Mouse (Mus musculus): ENCODE data around the gene Hmcn2.

Hmcn2 gene

DNA sequence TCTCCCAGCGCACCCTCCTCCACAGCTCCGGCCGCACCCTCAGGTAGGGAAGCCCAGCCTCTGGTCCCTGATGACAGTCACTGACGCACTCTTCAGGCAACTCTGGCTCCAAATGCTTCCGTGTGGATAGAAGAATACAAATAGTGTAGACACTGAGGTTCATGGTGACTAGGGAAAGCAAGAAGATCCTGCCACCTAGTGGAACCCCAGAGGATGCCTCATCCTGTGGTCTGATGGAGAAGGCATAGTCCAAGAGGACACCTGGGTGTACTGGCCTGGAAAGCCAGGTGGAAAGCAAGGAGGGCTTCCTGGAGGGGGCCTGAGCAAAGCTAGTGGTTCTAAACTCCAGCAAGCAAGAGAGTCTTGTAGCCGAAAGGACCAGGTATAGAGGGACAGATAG, 106.7 kb downstream of the Hmcn2 start:
- no peak for DNase-seq

DNA sequence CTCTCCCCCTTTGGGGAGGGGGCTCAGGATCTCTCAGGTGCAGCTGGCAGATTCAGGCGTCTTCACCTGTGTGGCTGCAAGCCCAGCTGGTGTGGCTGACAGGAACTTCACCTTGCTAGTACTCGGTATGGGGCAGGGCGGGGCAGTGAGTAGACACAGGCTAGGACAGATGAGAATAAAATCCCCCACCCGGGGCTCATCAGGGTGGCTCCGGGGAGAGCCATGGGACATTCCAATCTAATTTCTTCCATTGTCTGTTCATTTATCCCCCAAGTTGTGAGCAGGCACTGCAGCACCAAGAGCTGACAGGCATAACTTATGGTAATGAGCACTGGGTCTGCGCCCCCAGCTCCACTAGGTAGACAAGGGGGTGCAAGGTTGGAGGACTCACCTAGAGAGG, 108.4 kb downstream of the Hmcn2 start:
- DNase-seq, result no peak

DNA sequence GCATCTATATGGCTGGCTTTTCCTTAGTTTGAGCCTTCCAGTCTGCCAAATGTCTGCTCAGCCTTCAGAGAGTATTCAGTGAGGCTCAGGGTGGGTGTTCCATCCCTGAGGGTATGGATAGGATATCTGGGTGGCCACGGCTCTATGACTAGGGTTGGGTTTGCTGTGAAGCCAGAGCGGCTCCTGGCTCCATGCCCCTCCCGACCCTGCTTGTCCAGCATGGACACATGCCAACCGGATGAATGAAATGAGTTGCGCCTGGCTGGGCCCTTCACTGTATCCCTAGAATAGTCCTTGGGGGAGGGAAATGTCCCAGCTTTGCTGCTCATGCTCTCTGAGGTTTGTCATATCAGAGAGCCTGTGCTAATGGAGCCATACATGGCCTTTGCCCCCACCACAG, 117.3 kb downstream of the Hmcn2 start:
- no peak for DNase-seq

DNA sequence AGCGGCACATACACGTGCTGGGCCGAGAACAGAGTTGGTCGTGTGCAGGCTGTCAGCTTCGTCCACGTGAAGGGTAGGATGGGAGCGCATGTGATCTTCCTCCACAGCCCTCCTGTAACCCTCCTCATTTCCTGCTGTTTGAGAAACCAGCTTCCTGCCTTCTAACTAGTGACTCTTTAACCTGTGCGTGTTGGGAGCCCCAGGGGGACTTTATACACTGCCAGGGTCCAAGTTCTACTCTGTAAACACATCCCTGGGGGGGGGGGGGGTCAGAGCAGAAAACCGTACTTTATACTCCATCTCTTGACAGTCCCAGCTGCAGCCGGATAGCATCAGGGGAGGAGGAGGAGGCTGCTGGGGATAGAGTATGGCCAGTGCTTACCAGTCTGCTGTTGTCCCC, 120.5 kb downstream of the Hmcn2 start:
- DNase-seq, result peak; percentile 66 to 84

DNA sequence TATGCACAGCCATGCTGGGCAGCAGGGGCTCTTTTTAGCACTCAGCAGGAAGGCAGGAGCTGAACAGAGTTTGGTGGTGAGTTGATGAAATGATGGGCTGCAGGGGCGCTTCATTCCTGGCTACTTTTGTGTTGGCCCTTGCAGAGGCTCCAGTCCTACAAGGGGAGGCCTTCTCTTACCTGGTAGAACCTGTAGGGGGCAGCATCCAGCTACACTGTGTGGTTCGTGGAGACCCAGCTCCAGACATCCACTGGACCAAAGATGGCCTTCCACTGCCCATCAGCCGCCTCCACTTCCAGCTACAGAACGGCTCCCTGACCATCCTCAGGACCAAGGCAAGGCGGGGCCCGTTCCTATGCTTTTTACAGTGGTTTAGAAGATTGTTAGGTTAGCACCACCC, 121.4 kb downstream of the Hmcn2 start:
- peak; percentile 70 to 87 for DNase-seq

DNA sequence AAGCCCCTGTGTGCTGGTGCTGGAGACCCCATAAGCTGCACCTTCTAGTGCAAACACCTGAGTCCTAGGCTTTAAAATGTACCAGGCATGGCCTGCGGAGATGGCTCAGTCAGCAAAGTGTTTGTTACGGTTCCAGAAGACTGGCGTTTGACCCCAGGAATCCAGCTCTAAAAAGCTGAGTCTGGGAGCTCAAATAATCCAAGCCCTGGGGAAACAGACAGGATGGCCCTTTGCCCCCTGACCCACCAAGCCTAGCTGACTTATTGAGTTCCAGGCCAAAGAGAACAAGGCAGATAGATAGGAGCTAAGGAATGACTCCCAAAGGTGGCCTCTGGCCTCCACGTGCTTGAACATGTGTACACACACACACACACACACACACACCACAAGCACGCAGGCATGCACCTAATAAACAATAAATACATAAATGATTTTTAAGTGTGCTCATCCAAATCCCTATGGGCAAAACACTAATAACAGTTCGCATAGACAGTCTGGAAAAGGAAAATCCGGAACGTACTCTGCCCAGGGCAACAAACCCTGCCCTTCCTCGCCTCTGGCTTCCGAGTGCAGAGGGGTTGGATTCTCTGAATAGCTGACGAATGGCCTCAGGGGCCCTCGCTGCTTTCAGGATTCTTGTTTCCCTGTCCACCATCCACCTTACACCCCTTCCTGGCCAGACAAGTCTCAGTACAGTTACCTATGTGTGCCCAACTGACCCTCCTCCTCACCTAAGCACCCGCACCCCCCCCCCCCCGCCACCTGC, 123.4 kb downstream of the Hmcn2 start:
- DNase-seq, result peak; percentile 76

DNA sequence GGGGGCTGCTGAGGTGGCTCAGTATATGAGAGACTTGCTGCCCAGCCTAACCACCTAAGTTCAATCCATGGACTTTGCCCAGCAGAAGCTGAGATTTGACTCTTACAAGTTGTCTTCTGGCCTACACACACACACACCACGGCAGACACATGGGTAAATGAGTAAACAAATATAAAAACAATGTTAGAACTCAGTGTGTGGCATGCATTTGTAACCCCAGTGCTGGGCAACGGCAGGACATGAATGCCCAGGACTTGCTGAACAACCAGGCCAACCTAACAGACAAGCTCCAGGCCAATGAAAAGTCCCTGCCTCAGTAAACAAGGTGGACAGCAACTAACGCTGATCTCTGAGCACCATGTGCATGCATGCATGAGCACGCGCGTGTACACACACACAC, 125.4 kb downstream of the Hmcn2 start:
- peak; percentile 75 to 88 for DNase-seq

DNA sequence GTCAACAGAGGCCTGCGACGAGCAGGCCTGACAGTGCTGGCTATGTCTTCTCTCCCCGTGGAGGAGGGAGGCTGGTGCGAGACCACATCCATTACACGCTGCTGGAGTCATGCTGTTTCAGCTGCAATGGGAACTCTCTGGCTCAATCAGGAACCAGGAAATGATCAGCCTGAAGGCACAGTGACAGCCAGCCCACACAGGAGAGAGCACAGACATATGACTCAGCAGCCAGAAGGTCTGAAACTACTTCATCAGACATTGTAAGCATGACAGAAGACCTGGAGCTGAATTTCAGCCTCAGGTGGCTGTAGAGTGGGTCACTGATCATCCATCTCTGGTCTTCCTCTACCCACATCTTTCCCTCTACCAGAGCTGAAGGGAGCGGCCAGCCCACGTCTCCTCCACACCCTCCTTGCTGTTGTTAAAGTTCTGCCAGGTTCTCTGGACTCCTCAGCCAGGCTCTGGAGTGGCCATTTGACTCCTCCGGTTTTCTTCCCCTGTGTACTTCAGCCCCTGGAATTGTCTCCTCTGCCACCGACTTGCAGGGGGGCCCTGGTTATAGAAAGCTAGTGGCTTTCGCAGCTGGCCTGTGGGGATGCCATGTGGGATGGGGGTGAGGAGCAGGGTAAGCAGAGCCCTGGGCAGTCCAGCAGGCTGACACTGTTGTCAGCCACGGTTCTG, 128.4 kb downstream of the Hmcn2 start:
- no peak for DNase-seq

DNA sequence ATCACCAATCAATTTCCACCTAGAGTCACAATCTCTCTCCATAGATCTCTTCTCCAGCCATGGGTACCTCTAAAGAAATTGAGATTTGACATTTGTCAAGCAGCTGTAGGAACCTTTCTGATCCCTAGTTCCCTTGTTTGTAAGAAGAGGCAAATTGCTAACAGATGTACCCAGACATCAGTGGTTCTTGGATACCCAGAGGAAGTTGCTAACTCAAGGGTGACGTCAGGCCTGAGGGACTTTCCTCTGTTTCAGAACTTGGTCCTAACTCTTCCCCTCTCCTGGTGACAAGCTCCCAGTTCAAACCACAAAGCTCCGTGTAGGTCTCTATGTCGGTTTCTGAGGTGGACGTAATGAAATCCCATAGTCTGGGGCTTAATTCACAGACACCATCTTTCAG, 131.8 kb downstream of the Hmcn2 start:
- DNase-seq, result no peak

DNA sequence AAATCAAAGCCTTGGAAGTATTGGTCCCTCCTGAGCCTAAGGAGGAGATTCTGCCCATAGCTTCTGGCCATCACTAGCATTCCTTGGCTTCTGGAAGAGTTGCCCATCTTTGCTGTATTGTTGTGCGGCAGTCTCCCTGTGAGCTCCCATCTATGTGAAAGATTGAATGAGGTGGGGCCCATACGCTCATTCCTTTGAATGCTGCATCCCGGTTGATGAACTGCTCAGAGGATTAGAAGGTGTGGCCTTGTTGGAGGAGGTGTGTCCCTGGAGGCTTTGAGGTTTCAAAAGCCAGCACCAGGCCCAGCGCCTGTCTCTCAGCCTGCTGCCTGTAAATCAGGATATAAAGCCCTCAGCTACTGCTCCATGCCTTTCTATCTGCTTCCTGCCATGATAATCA, 132.2 kb downstream of the Hmcn2 start:
- DNase-seq, result no peak

DNA sequence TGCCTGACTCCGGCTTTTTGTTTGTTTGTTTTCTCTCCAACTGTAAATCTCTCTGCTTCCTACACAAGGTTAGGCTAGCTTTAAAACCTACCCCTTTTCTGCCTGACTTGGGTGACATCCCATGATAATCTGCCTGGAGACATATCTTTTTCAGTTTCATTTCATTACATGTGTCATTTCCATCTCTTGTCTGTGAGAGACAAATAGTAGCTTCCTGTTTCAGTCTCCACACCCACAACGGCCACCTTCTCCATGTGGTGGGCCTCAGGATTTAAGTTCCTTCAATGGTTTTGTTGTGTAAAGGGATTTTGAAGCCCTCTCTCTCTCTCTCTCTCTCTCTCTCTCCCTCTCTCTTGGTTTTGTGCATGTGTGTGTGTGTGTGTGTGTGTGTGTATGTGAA, 133.3 kb downstream of the Hmcn2 start:
- no peak for DNase-seq

DNA sequence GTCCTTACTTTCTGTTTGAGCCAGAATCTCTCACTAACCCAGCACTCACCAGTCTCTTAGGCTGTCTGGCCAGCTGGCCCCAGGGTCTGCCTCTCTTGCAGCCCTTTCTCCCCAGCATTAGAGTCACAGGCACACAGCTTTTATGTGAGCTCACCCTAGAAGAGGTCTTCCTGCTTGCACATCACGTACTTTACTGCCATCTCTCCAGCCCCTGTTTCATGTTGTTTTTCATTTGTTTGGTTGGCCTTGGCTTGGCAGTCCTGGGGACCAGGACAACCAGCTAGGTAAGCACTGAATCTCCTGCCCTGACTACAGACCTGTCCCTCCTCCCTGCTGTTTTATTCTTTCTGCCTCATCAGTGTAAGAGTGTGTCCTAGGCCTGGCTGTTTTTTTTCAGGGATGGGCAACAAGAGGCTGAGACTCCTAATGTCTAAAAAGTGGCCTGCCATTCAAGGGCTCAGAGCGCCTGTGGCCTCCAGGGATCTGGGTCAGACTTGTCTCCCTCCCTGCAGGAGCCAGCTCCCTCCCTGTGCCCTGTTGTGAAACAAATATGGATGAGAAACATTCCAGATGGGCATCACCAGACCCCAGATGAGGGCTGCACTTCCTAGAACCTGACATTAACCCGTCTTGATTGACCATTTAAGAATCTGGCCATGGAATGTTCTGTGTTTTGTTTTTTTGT, 134.7 kb downstream of the Hmcn2 start:
- DNase-seq, result no peak

DNA sequence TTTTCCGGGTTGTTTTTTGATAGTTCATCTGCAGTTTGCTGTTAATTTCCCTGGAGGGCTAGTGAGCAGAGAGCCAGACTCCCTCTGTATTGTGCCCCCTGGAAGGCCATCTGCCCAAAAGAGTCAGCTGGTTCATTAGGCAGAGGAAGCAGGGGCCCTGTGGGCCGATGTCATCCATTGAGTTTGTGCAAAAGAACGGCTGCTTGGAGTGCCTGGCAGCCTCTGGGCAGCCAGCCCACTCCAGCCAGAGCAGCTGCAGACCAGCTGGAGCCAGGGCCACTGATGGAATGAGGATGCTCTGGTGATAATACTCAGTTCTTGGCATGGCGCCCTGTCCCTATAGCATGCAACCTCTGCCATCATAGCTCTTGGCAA, 135.2 kb downstream of the Hmcn2 start:
- DNase-seq, result no peak

DNA sequence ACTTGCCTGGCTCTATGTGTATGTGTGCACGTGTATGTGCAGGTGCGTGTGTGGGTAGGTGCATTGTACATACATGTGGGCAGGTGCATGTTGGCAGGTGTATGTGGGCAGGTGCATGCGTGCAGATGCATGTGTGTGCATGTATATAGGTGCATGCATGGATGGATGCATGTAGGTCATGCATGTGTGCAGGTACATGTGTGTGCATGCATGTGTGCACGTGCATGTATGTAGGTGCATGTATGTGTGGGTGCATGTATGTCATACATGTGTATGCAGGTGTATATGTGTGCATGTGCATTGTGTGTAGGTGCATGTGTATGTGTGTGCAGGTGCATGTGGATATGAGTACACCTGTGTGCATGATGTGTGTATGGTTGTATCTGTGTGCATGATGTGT, 135.7 kb downstream of the Hmcn2 start:
- DNase-seq, result no peak

DNA sequence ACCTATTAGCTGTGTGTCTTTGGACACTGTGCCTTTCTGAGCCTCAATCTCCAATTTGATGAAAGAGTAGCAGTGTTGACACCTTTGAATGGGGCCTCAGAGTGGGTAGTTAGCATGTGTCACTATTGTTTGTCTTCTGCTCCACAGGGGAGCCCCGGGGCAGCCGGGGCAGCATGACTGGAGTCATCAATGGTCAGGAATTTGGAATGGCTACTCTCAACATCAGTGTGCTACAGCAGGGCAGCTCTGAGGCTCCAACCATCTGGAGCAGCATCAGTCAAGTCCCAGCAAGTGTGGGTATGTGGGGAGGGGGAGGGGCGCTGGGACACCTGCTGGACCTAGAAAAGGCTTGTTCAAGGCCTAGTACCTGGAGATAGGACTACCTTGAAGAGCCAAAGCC, 136.4 kb downstream of the Hmcn2 start:
- DNase-seq, result no peak

DNA sequence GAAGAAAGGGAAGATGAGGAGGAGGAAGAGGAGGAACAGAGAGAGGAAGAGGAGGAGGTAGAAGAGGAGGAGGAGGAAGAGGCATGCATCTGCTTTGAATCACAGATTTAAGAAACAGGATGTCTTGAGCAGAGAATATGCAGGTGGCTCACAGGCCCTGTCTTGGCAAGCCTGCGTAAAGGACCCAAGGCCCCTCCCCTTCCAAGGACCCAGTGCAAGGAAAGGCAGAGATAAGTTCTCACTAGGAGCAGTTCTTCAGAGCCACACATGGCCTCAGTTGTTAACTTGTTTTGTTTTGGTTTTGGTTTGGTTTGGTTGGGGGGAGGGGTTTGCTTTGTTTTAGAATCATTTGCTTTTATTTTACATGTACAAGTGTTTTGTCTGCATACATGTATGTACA, 137.3 kb downstream of the Hmcn2 start:
- no peak for DNase-seq

DNA sequence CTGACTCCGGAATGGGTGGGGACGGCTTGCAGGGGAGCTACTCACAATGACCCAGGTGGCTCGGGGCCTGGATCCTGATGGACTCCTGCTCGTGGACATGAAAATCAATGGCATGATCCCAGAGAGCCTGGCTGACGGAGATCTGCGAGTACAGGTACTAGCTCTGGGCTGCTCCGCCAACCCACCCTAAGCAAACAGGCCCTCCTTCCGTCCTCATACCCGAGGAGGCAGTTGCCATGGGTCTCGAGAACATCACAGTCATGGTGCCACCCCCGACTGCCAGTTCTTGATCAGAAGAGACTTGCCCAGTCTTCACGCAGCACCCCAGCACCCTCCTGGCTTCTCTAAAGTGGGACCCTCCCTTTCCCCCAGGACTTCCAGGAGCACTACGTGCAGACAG, 138.8 kb downstream of the Hmcn2 start:
- DNase-seq, result no peak

DNA sequence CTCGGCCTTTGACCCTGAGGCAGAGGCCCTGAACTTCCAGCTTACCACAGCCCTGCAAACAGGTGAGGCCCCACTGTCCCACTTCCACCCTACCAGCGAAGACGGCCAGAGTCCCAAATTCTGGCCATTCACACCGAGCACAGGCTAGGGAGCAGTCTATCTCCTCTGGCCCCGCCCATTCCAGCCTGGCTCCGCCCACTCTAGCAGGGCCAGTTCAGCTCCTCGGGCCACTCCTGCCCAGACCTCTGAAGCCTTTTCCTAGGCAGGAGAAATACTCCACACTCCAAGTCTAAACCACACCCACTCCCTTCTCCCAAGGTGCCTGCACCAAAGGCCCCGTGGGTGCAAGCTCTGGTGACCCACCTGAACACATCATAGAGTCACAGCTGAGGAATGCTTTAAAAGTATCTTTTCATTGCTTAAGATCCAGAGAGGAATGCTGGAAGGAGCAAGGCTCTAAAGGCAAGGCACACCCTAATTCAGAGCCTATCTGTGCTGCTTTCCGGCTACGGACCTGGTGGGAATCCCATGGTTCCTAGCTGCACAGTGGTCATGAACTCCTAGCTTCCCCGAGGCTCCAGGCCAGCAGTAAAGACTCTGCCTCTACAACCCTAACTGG, 139.5 kb downstream of the Hmcn2 start:
- DNase-seq, result peak; percentile 67 to 86

DNA sequence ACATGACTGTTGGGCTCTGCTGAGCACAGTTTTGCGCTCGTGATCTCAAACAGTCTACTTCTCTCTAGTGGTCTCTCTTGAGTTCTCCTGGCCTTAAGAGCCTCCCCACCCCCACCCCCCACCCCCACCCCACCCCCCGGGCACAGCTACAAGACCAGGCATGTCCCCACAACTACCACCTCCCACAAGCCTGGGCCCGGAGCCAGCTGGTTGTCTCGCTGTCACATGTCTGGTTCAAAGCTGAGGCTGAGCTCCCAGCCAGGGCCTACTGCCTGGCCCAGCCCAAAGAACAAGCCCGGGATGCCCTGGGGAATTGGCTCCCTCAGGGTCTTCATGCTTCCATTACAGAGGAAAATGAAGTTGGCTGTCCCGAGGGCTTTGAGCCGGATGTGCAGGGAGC, 140.1 kb downstream of the Hmcn2 start:
- DNase-seq, result no peak

DNA sequence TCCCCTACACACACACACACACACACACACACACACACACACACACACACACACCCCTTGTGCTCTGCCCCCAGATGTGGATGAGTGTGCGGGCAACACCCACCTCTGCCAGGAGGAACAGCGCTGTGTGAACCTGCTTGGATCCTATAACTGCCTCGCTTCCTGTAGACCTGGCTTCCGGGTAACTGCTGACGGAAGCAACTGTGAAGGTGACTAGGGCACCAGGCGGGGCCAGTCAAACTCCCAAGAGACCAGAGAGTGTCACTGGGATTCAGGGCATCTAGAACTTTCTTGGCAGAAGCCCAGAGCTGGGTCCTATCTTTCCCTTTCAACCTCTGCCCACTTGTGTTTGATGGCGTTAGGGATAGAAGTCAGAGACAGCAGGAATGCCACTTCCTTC, 141.2 kb downstream of the Hmcn2 start:
- DNase-seq, result no peak

DNA sequence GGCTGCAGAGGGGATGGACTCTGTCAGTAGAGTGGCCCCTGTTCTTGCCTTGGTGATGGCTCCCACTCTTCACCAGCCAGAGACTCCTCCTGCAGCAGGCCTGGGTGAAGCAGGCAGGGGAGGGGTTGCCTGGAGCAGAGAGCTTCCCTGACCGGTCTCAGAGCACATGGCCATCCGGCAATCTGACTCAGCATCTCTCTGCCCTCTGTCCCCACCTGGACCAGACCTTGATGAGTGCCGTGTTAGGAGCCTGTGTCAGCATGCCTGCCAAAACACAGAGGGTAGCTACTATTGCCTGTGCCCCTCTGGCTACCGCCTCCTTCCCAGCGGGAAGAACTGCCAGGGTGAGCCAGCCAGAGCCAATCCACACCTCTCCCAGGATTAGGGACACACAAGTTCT, 144.2 kb downstream of the Hmcn2 start:
- DNase-seq, result peak; percentile 62 to 67

DNA sequence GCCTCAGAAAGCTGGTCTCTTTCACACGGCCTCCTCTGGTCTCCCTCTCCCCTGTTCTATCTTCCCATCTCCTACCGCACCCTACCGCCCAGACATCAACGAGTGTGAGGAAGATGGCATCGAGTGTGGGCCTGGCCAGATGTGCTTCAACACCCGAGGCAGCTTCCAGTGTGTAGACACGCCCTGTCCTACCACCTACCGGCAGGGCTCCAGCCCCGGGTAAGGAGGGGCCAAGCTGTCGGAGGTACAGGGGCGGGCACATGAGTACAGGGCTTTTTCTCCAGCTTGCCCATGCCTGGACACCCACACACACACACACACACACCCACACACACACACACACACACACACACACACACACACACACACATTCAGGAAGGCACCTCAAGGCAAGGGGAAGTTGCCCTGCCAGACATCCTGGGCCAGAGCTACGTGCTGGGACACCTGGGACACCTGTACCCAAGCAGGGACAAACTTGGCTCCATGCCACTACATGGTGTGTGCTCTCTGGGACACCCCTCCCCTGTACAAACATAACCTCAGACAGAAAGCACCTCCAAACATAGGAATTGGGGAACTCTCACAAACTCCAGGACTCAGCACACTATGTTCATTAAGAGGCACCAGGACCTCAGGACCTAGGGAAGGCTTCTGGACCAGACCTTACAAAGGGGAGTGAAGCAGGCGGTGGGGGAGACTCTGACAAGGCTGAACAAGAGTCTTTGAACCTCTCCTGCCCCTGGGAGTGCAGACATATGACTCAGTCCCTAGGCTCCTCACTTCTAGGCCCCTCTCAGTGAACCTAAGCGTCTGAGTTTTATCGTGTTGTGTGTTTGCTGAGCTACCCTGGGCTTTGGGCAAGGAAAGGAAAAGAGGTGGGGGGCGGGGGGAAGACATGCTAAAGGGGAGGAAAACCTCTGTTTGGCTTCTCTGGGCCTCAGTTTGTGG, 145.0 kb downstream of the Hmcn2 start:
- DNase-seq, result no peak
